Mouse (Mus musculus): ENCODE measurements around the gene Pym1.
"Not testable (repeated sequence)": the region's sequence is repeated elsewhere in the genome, so short reads cannot be mapped to it uniquely, and the experiment has no call there.

The Pym1 gene

DNA sequence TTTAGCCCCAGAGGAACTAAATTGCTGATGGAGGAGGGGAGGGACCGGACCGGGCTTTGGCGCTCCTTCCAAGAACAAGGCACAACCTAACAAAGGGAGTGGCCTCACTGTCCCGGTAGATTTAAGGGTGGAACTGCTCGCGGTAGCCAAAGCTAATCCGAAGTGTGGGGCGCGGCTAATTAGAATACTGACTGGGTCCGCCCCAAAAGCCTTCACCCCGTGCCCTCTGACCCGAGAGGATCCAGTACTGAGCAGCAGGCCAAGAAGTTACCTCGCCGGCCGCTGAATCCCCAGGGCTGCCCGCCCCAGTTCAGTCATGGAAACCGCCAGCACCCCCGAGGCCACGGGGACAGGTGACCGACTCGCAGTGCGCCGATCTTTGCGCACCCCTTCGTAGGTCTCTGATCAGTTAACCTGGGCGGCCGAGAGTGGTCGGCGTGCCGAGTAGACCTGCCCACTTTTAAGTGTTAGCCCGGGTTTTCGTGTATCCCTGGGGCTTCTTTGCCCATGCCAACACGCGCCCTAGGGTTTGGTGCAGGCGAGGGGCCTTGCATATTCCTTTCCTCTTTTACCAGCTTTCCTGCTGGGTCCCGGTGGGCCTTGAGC lies at the start of gene Pym1:
Pym1 (plus strand) TSS at position 244 of the 606 bp plus-strand sequence.
- DNase-seq (ENCODE audit: low spot score in 2 of 2), result peak; percentile 77 to 85

GRCm38 (mm10) chr10:128699006-128699405 lies 48.7 kb upstream of the Pym1 start:
- DNase-seq (ENCODE audit: low spot score in 2 of 2), result no peak

- no peak for DNase-seq (ENCODE audit: low spot score in 2 of 2)
Measured at GRCm38 (mm10) chr10:128699611-128700010, 48.1 kb upstream of the Pym1 start.

- DNase-seq (ENCODE audit: low spot score in 2 of 2), result no peak
Measured at GRCm38 (mm10) chr10:128700712-128701111, 47.0 kb upstream of the Pym1 start.

DNA sequence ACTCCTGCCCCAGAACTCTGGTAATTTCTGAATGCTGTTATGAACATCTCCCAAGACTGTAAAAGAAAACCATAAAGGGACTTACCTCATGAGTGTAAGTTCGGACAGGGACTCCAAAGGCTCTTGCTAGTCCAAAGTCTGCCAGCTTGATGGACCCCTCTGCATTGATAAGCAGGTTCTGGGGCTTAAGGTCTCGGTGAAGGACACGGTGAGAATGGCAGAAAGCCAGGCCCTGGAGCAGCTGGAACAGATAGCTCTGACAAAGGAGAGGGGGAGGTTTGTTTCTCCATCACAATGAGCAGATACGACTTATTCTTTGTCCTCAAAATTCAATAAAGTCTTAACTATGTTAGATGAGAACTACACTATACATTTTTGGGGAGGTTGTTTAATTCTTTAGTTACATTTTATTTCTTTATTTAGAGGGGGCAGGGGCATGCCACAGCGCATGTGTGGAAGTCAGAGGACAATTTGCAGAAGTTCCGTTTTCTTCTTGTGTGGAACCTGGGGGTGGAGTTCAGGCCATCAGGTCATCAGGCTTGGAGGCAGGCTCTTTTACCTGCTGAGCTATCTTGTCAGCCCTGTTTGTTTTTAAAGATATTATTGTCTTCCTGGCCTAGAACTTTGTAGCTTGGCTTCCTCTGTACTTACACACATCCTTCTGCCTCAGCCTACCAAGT lies 45.2 kb upstream of the Pym1 start:
- DNase-seq (ENCODE audit: low spot score in 2 of 2), result no peak

GRCm38 (mm10) chr10:128703895-128704294 lies 43.8 kb upstream of the Pym1 start, which contains the start of gene Pmel:
Pmel (plus strand) TSS chr10:128704195.
- peak in 1 of 2 experiments; percentile 32 for DNase-seq (ENCODE audit: low spot score in 2 of 2)

DNA sequence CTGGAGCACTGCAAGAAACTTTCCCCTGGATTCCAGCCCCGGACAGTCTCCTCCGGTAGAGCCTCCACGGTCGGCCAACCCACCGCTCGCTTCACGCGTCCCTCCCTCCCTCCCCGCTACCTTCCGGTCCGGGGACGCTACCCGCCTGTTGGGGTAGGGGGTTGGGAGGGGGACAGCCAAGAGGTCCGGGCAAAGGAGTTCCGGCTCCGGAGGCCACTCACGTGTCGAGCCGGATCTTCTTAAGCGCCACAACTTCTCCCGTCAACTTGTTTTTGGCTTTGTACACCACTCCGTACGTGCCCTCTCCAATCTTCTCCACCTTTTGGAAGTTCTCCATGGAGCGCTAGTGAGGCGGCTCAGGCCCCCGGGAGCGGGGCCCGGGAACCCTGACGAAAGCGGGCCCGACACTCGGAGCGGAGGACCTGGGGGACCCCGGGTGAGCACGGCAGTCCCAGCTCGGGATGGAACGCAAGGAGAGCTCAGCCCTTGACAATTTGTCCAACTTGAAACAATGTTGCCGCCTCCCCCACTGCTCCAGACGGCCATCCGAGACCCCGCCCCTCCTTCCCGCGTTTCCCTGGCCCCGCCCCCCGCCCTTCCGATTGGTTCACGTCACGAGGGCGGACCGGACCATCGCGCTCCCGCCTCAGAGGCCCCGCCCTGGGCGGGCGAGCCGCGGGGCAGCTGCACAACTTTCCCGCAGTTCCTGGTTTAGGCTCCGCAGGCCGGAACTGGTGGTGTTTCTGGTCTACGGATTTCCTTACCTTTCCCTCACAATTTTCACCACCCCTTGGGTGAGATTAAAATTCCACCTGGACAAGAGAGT lies 43.0 kb upstream of the Pym1 start, which contains the start of gene Cdk2:
Cdk2 (minus strand) TSS at position 541 of the 826 bp plus-strand sequence.
- DNase-seq (ENCODE audit: low spot score in 2 of 2), result peak; percentile 84 to 95

DNA sequence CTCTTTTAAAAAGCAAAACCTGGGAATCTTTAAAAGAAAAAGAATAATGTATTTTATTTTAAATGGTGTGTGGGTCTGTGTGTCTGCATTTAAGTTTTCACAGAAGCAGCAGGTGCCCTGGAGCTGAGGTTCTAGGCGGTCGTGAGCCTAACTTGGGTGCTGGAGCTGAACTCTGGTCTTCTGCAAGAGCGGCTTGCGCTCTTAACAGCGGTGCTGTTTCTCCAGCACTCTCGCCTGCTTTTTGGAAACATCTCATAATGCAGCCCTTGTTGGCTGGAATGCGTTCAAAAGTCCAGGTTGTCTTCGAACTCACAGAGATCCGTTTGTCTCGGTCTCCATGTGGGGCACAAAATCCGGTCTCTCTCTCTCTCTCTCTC lies 42.4 kb upstream of the Pym1 start:
- DNase-seq (ENCODE audit: low spot score in 2 of 2), result peak; percentile 34 to 40

DNA sequence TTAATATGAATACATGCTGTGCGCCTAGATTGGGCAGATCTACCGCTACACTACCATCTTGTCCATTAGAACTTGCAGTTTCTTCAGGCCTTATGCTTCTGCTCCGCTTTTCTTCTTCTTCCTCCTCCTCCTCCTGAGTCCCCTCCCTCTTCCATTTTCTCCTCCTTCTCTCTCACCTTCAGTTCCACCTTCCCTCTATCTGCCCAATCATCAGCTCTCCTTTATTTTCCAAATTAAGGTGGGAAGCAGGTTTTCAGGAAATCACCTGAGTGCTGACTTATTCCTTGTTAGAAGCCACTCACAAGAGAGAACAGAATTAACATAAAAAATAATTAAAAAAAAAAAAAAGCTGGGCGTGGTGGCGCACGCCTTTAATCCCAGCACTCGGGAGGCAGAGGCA lies 36.4 kb upstream of the Pym1 start:
- DNase-seq (ENCODE audit: low spot score in 2 of 2), result not testable (repeated sequence)

- peak; percentile 18 to 61 for DNase-seq (ENCODE audit: low spot score in 2 of 2)
Measured at GRCm38 (mm10) chr10:128715559-128716537, 31.8 kb upstream of the Pym1 start.

GRCm38 (mm10) chr10:128725466-128725865 lies 22.2 kb upstream of the Pym1 start:
- DNase-seq (ENCODE audit: low spot score in 2 of 2), result not testable (repeated sequence)

DNA sequence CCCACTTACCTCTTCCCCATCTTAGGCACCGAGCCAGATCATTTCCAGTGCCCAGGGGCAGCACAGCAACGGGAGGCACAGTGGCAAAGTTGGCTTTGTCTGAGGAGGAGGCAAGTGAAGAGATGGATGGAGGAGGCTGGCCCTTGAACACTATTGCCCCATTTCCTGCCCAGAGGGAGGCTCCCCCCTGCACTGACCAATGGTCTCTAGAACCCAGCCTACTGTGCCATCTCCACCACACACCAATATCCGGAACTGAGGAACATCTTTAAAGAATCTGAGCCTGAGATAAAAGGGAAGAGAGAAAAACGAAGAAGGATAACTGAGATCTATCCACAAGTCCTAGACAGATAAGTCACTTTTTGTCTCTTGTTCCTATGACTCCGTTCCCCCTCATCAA lies 19.6 kb upstream of the Pym1 start:
- DNase-seq (ENCODE audit: low spot score in 2 of 2), result no peak

- peak; percentile 61 to 85 for DNase-seq (ENCODE audit: low spot score in 2 of 2)
Measured at GRCm38 (mm10) chr10:128731002-128731433, 16.7 kb upstream of the Pym1 start.

DNA sequence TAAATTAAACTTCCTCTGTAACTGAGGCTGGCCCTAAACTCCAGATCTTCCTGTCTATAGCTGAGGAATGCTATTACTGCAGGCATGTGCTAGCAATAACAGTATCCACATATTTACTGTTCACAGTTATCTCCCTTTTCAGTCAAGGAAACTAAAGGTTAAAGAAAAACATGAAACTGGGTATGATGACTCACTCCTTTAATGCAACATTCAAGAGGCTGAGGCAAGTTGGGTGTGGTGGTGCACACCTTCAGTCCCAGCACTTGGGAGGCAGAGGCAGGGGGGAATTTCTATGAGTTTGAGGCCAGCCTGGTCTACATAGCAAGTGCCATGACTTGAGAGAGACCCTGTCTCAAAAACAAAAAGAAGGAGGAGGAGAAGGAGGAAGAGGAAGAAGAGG lies 15.7 kb upstream of the Pym1 start:
- DNase-seq (ENCODE audit: low spot score in 2 of 2), result no peak

DNA sequence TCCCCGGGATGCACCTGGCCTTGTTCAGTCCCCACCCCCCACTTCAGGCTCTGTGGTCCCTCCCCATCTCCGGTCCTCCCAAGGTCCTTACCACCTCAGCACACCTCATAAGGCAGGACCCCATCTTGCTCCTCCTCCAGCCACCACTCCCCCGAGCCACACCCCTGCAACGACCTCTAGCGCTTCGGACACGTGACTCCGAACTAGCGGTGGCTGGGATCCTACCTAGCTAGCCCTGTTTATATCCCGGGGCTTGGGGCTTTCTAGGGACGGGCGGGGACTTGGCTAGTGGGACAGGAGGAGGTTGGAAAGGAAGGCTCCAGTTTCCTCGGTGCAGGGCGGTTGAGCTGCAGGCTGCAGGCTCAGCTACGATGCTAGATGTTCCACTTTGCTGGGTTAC lies 10.3 kb upstream of the Pym1 start:
- DNase-seq (ENCODE audit: low spot score in 2 of 2), result peak in 1 of 2 experiments; percentile 21

- no peak for DNase-seq (ENCODE audit: low spot score in 2 of 2)
Measured at GRCm38 (mm10) chr10:128740296-128740695, 7.4 kb upstream of the Pym1 start.

DNA sequence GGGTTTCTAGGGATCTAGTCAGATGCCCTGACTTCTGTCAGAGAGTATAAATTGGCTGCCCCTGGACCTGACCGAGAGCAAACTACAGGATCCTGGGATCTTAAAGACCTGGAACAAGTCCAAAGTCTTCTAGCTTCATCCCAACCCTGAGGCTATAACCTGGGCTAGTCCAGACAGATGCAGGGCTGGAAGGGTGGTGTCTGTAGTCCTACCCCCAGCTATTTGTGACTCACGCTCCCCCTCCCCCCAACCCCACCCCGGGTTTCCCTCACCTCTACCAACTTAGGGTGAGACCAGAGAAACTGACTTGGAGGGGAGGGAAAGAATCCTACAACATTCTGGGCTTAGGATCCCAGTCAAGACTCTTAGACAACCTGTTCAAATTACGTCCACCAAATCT lies 5.1 kb upstream of the Pym1 start:
- no peak for DNase-seq (ENCODE audit: low spot score in 2 of 2)

GRCm38 (mm10) chr10:128743235-128743634 lies 4.5 kb upstream of the Pym1 start:
- DNase-seq (ENCODE audit: low spot score in 2 of 2), result no peak

DNA sequence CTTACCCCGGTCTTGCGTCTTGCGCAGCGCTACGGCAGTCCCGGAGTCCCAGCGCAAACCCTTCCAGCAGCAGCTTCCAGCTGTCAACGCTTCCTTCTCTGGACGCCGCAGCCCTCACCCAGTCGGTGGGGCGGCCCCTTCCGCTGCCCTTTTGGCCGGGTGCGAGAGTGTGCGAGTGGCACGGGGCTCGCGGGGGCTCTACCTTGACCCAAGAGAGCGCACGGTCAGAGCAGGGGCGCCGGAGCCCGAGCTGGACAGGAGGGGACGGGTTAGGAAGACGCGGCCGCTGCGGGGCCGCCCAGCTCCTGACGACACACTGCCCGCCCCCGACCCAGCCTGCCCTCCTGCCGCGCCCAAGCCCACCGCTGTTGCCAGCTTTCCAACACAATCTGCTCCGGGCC lies 3.9 kb upstream of the Pym1 start:
- peak; percentile 48 to 56 for DNase-seq (ENCODE audit: low spot score in 2 of 2)

DNA sequence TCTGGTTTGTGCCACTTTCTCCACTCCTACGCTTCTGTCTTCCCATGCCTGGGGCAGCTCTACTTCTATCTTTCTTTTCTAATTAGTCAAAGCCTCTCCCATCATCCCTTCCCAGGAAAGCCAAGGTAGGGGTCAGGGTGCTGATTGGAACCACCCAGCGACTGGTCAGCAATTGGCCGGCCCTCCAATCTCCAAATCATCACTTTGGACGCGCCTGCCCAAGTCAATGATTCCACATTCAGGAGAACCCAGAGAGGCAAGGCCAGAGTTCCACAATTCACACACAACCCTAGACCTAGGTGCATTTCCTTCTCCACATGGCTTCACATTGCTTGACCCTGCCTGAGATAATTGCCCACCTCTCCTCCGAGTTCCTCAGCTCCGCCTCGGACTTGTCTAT lies 3.5 kb upstream of the Pym1 start:
- DNase-seq (ENCODE audit: low spot score in 2 of 2), result peak; percentile 16 to 22

All from spleen, postnatal 10 days (tissue).